Mouse (Mus musculus) liver, embryonic 14.5 days (tissue): Measurements from ENCODE around the gene Prss21. TPM values are rescaled to one million over a fixed set of nuclear protein-coding genes. Genes with fewer than 3 reads are reported as not detected.
"Not testable (repeated sequence)": the region's sequence is repeated elsewhere in the genome, so short reads cannot be mapped to it uniquely, and the experiment has no call there.

Source experiments
- ATAC-seq: fragments of 200-750 bp; cut with Nextera tagmentation; 2 replicates; pipeline ENCODE4 v1.8.0; 2017; ENCODE audit warnings: moderate number of reproducible peaks, mild to moderate bottlenecking, moderate library complexity; ENCODE audit not compliant: insufficient read depth
- DNase-seq, 3 experiments: peaks; one replicate each; pipeline ENCODE4 v3.0.0-alpha.2; 2012 to 2013; ENCODE audit warnings: low read depth in 3 of 3, low spot score in 3 of 3
- H3K27ac ChIP-seq: fragments of 300-500 bp; sonication (generic); 2 replicates; pipeline ENCODE4 v1.5.1; 2014; ENCODE audit warnings: moderate library complexity, mild to moderate bottlenecking, control low read depth, inconsistent platforms
- H3K27me3 ChIP-seq: fragments of 300-500 bp; sonication (generic); 2 replicates; pipeline ENCODE4 v1.6.1; 2014; ENCODE audit warnings: mild to moderate bottlenecking, low read length, moderate library complexity; ENCODE audit not compliant: control insufficient read depth, insufficient read depth
- H3K36me3 ChIP-seq: fragments of 300-500 bp; sonication (generic); replicated peaks from 2 replicates; pipeline ENCODE4 v1.6.1; 2014; ENCODE audit warnings: low read depth; ENCODE audit not compliant: control insufficient read depth, insufficient read depth
- H3K4me1 ChIP-seq, 2 experiments: fragments of 200-500 bp in 1 of 2; fragments of 300-500 bp in 1 of 2; sonication (generic) in 1 of 2; replicated peaks; 2 replicates each; pipeline ENCODE4 v1.6.1; 2012 to 2014; ENCODE audit warnings: antibody characterized with exemption in 1 of 2, inconsistent platforms in 1 of 2, low read length in 1 of 2; ENCODE audit not compliant: control insufficient read depth in 2 of 2, insufficient read depth in 2 of 2
- H3K4me2 ChIP-seq: fragments of 300-500 bp; sonication (generic); 2 replicates; pipeline ENCODE4 v1.6.1; 2014; ENCODE audit warnings: low read depth, mild to moderate bottlenecking, control low read depth, moderate library complexity
- H3K4me3 ChIP-seq, 2 experiments: fragments of 200-500 bp in 1 of 2; fragments of 300-500 bp in 1 of 2; sonication (generic) in 1 of 2; 2 replicates each; pipeline ENCODE4 v1.5.1; 2012 to 2014; ENCODE audit warnings: low read depth in 2 of 2, low read length in 2 of 2, mild to moderate bottlenecking in 2 of 2, control low read depth in 1 of 2, inconsistent platforms in 1 of 2, moderate library complexity in 1 of 2; ENCODE audit not compliant: insufficient read depth in 1 of 2
- H3K9ac ChIP-seq: fragments of 300-500 bp; sonication (generic); replicated peaks from 2 replicates; pipeline ENCODE4 v1.6.1; 2014; ENCODE audit warnings: mild to moderate bottlenecking, control low read depth, moderate library complexity
- H3K9me3 ChIP-seq: fragments of 300-500 bp; sonication (generic); 2 replicates; pipeline ENCODE4 v1.6.1; 2016; ENCODE audit warnings: low read length, mixed read lengths; ENCODE audit not compliant: control insufficient read depth
- CTCF ChIP-seq: IDR thresholded peaks from 2 replicates; pipeline ENCODE4 v1.5.1; 2016; ENCODE audit warnings: antibody characterized with exemption, low read depth, control low read depth
- EP300 ChIP-seq: IDR thresholded peaks from 2 replicates; pipeline ENCODE4 v1.6.1; 2016; ENCODE audit warnings: antibody characterized with exemption, low read depth
- WGBS: fragments of 180-500 bp; shearing (Covaris S2); extraction: QIAGEN DNeasy Blood & Tissue Kit; methylation state at CpG from one replicate; pipeline ENCODE4 v1.1.7; 2014; ENCODE audit not compliant: insufficient replicate concordance; 5-methylcytosine and 5-hydroxymethylcytosine counted together
- microRNA-seq: library from miRNA; unstranded; fragments of <30 nt; microRNA quantifications from one replicate; pipeline ENCODE4, GENCODE M21; 2016
- polyA plus RNA-seq, 2 experiments: library from polyadenylated mRNA; depleted of rRNA in 1 of 2; stranded (reverse) in 1 of 2; unstranded in 1 of 2; fragments of >200 nt; fragmentation: Nextera tagmentation in 1 of 2; extraction: Ambion mirVana in 1 of 2; gene quantifications; 2 replicates each; pipeline versions ENCODE4 v1.2.1 to v1.2.3; 2012 to 2014

Prss21 gene
- polyA plus RNA-seq, 2 experiments, result not detected

- WGBS, result 81% methylated on average over 2 of the region's 2 CpGs
- Histone ChIP-seq H3K27ac (no peak overlapping the region), H3K4me2 (no peak overlapping the region), H3K4me1 (no peaks in the 10 kb centered on the region), H3K9ac (no peak overlapping the region), H3K36me3 (no peaks in the 10 kb centered on the region), H3K9me3 (no peaks in the 10 kb centered on the region), H3K27me3 (no peaks in the 10 kb centered on the region), H3K4me3 (no peak overlapping the region)
- TF ChIP-seq CTCF, result no peak
- no peak for TF ChIP-seq EP300
- ATAC-seq (no peak), DNase-seq (no peak)
Observed at GRCm38 (mm10) chr17:23877166-23877565, 9.3 kb downstream of the Prss21 start.

- not testable (repeated sequence) for H3K9me3 ChIP-seq, DNase-seq, H3K4me2 ChIP-seq, H3K4me3 ChIP-seq, ATAC-seq, H3K9ac ChIP-seq, H3K27me3 ChIP-seq, H3K27ac ChIP-seq, H3K4me1 ChIP-seq, H3K36me3 ChIP-seq
- 37% methylated on average over 4 of the region's 4 CpGs for WGBS
Observed at GRCm38 (mm10) chr17:23880576-23880975, 12.7 kb downstream of the Prss21 start, which contains the start of the genes Dcpp1 and Dcpp2. TSS of gene Dcpp1 (plus strand) at chr17:23880876. TSS of gene Dcpp2 (plus strand) at chr17:23880880.

- not testable (repeated sequence) for H3K9ac ChIP-seq, ATAC-seq, H3K27me3 ChIP-seq, H3K4me3 ChIP-seq, H3K27ac ChIP-seq, H3K4me1 ChIP-seq, DNase-seq, H3K4me2 ChIP-seq, H3K36me3 ChIP-seq, H3K9me3 ChIP-seq
- WGBS, result 46% methylated on average over 4 of the region's 4 CpGs
Observed at GRCm38 (mm10) chr17:23917158-23917557, 49.3 kb downstream of the Prss21 start, which contains the start of gene Dcpp3. TSS of gene Dcpp3 (plus strand) at chr17:23917458.

Small RNA genes lying within 50 kb of the gene (microRNA-seq; reads per million reads assigned to microRNA genes)
- gene Mir5125, result 2.1 reads per million

Other genes starting within 250 kb of the Prss21 start
- gene Mmp25, start 222.8 kb upstream of the Prss21 start, polyA plus RNA-seq (2012; rRNA removed), result 0.11 and 0.12 TPM in 2 replicates
- 0.11 TPM in 1 of 2 replicates, not detected in the other for gene Mmp25, start 222.8 kb upstream of the Prss21 start, polyA plus RNA-seq (2014; fragmentation: Nextera tagmentation; extraction: Ambion mirVana)
- gene Bicdl2, start 207.6 kb upstream of the Prss21 start, polyA plus RNA-seq (2012; rRNA removed), result 0.02 TPM in 2 replicates
- gene Bicdl2, start 207.6 kb upstream of the Prss21 start, polyA plus RNA-seq (2014; fragmentation: Nextera tagmentation; extraction: Ambion mirVana), result not detected in 2 replicates
- gene Hcfc1r1, start 194.5 kb upstream of the Prss21 start, polyA plus RNA-seq (2012; rRNA removed), result 11.3 and 15.3 TPM in 2 replicates
- gene Hcfc1r1, start 194.5 kb upstream of the Prss21 start, polyA plus RNA-seq (2014; fragmentation: Nextera tagmentation; extraction: Ambion mirVana), result 21.0 and 24.5 TPM in 2 replicates
- gene Thoc6, start 194.2 kb upstream of the Prss21 start, polyA plus RNA-seq (2012; rRNA removed), result 14.8 and 17.2 TPM in 2 replicates
- gene Thoc6, start 194.2 kb upstream of the Prss21 start, polyA plus RNA-seq (2014; fragmentation: Nextera tagmentation; extraction: Ambion mirVana), result 21.4 and 21.5 TPM in 2 replicates
- 1.4 and 1.7 TPM in 2 replicates for gene Tnfrsf12a, start 190.6 kb upstream of the Prss21 start, polyA plus RNA-seq (2012; rRNA removed)
- gene Tnfrsf12a, start 190.6 kb upstream of the Prss21 start, polyA plus RNA-seq (2014; fragmentation: Nextera tagmentation; extraction: Ambion mirVana), result 3.0 and 3.9 TPM in 2 replicates
- 0.64 and 0.68 TPM in 2 replicates for gene Cldn6, start 188.8 kb upstream of the Prss21 start, polyA plus RNA-seq (2012; rRNA removed)
- gene Cldn6, start 188.8 kb upstream of the Prss21 start, polyA plus RNA-seq (2014; fragmentation: Nextera tagmentation; extraction: Ambion mirVana), result 0.15 and 0.50 TPM in 2 replicates
- 0.04 TPM in 2 replicates for gene Cldn9, start 184.0 kb upstream of the Prss21 start, polyA plus RNA-seq (2012; rRNA removed)
- gene Cldn9, start 184.0 kb upstream of the Prss21 start, polyA plus RNA-seq (2014; fragmentation: Nextera tagmentation; extraction: Ambion mirVana), result 0.21 TPM in 1 of 2 replicates, not detected in the other
- 0.04 and 0.09 TPM in 2 replicates for gene 1520401A03Rik, start 145.3 kb upstream of the Prss21 start, polyA plus RNA-seq (2012; rRNA removed)
- not detected in 2 replicates for gene 1520401A03Rik, start 145.3 kb upstream of the Prss21 start, polyA plus RNA-seq (2014; fragmentation: Nextera tagmentation; extraction: Ambion mirVana)
- gene Pkmyt1, start 141.7 kb upstream of the Prss21 start, polyA plus RNA-seq (2012; rRNA removed), result 29.6 and 35.0 TPM in 2 replicates
- 21.2 and 24.5 TPM in 2 replicates for gene Pkmyt1, start 141.7 kb upstream of the Prss21 start, polyA plus RNA-seq (2014; fragmentation: Nextera tagmentation; extraction: Ambion mirVana)
- 3.6 and 5.7 TPM in 2 replicates for gene Paqr4, start 127.2 kb upstream of the Prss21 start, polyA plus RNA-seq (2012; rRNA removed)
- gene Paqr4, start 127.2 kb upstream of the Prss21 start, polyA plus RNA-seq (2014; fragmentation: Nextera tagmentation; extraction: Ambion mirVana), result 6.4 and 7.2 TPM in 2 replicates
- gene Kremen2, start 122.2 kb upstream of the Prss21 start, polyA plus RNA-seq (2012; rRNA removed), result 0.02 and 0.03 TPM in 2 replicates
- gene Kremen2, start 122.2 kb upstream of the Prss21 start, polyA plus RNA-seq (2014; fragmentation: Nextera tagmentation; extraction: Ambion mirVana), result not detected in 2 replicates
- gene Flywch1, start 96.5 kb upstream of the Prss21 start, polyA plus RNA-seq (2012; rRNA removed), result 4.0 and 4.3 TPM in 2 replicates
- gene Flywch1, start 96.5 kb upstream of the Prss21 start, polyA plus RNA-seq (2014; fragmentation: Nextera tagmentation; extraction: Ambion mirVana), result 6.6 and 7.4 TPM in 2 replicates
- 0.57 and 0.79 TPM in 2 replicates for gene Flywch2, start 82.0 kb upstream of the Prss21 start, polyA plus RNA-seq (2012; rRNA removed)
- gene Flywch2, start 82.0 kb upstream of the Prss21 start, polyA plus RNA-seq (2014; fragmentation: Nextera tagmentation; extraction: Ambion mirVana), result 0.85 and 1.0 TPM in 2 replicates
- gene Srrm2, start 77.5 kb upstream of the Prss21 start, polyA plus RNA-seq (2012; rRNA removed), result 136 and 152 TPM in 2 replicates
- gene Srrm2, start 77.5 kb upstream of the Prss21 start, polyA plus RNA-seq (2014; fragmentation: Nextera tagmentation; extraction: Ambion mirVana), result 107 and 120 TPM in 2 replicates
- 277 and 284 TPM in 2 replicates for gene Elob, start 38.9 kb upstream of the Prss21 start, polyA plus RNA-seq (2012; rRNA removed)
- 519 and 544 TPM in 2 replicates for gene Elob, start 38.9 kb upstream of the Prss21 start, polyA plus RNA-seq (2014; fragmentation: Nextera tagmentation; extraction: Ambion mirVana)
- 0.04 TPM in 1 of 2 replicates, not detected in the other for gene Prss33, start 32.0 kb upstream of the Prss21 start, polyA plus RNA-seq (2012; rRNA removed)
- gene Prss33, start 32.0 kb upstream of the Prss21 start, polyA plus RNA-seq (2014; fragmentation: Nextera tagmentation; extraction: Ambion mirVana), result not detected in 2 replicates
- gene Prss32, start 24.2 kb upstream of the Prss21 start, polyA plus RNA-seq (2012; rRNA removed), result 0.06 TPM in 1 of 2 replicates, not detected in the other
- gene Prss32, start 24.2 kb upstream of the Prss21 start, polyA plus RNA-seq (2014; fragmentation: Nextera tagmentation; extraction: Ambion mirVana), result not detected in 2 replicates
- 0.09 and 0.18 TPM in 2 replicates for gene Prss41, start 23.9 kb upstream of the Prss21 start, polyA plus RNA-seq (2012; rRNA removed)
- gene Prss41, start 23.9 kb upstream of the Prss21 start, polyA plus RNA-seq (2014; fragmentation: Nextera tagmentation; extraction: Ambion mirVana), result 0.06 TPM in 1 of 2 replicates, not detected in the other
- gene Dcpp1, start 12.8 kb downstream of the Prss21 start, polyA plus RNA-seq (2012; rRNA removed), result not detected in 2 replicates
- gene Dcpp1, start 12.8 kb downstream of the Prss21 start, polyA plus RNA-seq (2014; fragmentation: Nextera tagmentation; extraction: Ambion mirVana), result not detected in 2 replicates
- not detected in 2 replicates for gene Dcpp2, start 12.8 kb downstream of the Prss21 start, polyA plus RNA-seq (2012; rRNA removed)
- not detected in 2 replicates for gene Dcpp2, start 12.8 kb downstream of the Prss21 start, polyA plus RNA-seq (2014; fragmentation: Nextera tagmentation; extraction: Ambion mirVana)
- not detected in 2 replicates for gene Dcpp3, start 49.4 kb downstream of the Prss21 start, polyA plus RNA-seq (2012; rRNA removed)
- not detected in 2 replicates for gene Dcpp3, start 49.4 kb downstream of the Prss21 start, polyA plus RNA-seq (2014; fragmentation: Nextera tagmentation; extraction: Ambion mirVana)
- gene Sbp, start 73.6 kb downstream of the Prss21 start, polyA plus RNA-seq (2012; rRNA removed), result not detected in 2 replicates
- not detected in 2 replicates for gene Sbp, start 73.6 kb downstream of the Prss21 start, polyA plus RNA-seq (2014; fragmentation: Nextera tagmentation; extraction: Ambion mirVana)
- gene Sbpl, start 87.2 kb downstream of the Prss21 start, polyA plus RNA-seq (2012; rRNA removed), result not detected in 2 replicates
- not detected in 2 replicates for gene Sbpl, start 87.2 kb downstream of the Prss21 start, polyA plus RNA-seq (2014; fragmentation: Nextera tagmentation; extraction: Ambion mirVana)
- 0.07 and 0.13 TPM in 2 replicates for gene Prss30, start 112.5 kb downstream of the Prss21 start, polyA plus RNA-seq (2012; rRNA removed)
- 0.06 TPM in 1 of 2 replicates, not detected in the other for gene Prss30, start 112.5 kb downstream of the Prss21 start, polyA plus RNA-seq (2014; fragmentation: Nextera tagmentation; extraction: Ambion mirVana)
- gene Prss22, start 130.0 kb downstream of the Prss21 start, polyA plus RNA-seq (2012; rRNA removed), result not detected in 2 replicates
- not detected in 2 replicates for gene Prss22, start 130.0 kb downstream of the Prss21 start, polyA plus RNA-seq (2014; fragmentation: Nextera tagmentation; extraction: Ambion mirVana)
- gene Prss27, start 170.1 kb downstream of the Prss21 start, polyA plus RNA-seq (2012; rRNA removed), result not detected in 2 replicates
- not detected in 2 replicates for gene Prss27, start 170.1 kb downstream of the Prss21 start, polyA plus RNA-seq (2014; fragmentation: Nextera tagmentation; extraction: Ambion mirVana)
- gene Kctd5, start 205.4 kb downstream of the Prss21 start, polyA plus RNA-seq (2012; rRNA removed), result 9.3 and 10.0 TPM in 2 replicates
- 10.9 and 11.3 TPM in 2 replicates for gene Kctd5, start 205.4 kb downstream of the Prss21 start, polyA plus RNA-seq (2014; fragmentation: Nextera tagmentation; extraction: Ambion mirVana)